Mouse (Mus musculus) heart, embryonic 16.5 days (tissue): ENCODE data around the gene Atxn2l. TPM values are rescaled to one million over a fixed set of nuclear protein-coding genes. Genes with fewer than 3 reads are reported as not detected.

ENCODE experiments used
- ATAC-seq: fragments of 200-750 bp; cut with Nextera tagmentation; replicated peaks from 2 replicates; pipeline ENCODE4 v1.8.0; 2017; ENCODE audit warnings: moderate number of reproducible peaks; ENCODE audit not compliant: insufficient read depth, low FRiP score; ENCODE audit errors: extremely low read depth
- H3K27ac ChIP-seq: fragments of 300-500 bp; sonication (generic); 2 replicates; pipeline ENCODE4 v1.5.1; 2014; ENCODE audit warnings: mild to moderate bottlenecking, low read length, control low read depth, moderate library complexity
- H3K27me3 ChIP-seq: fragments of 300-500 bp; sonication (generic); 2 replicates; pipeline ENCODE4 v1.6.1; 2014; ENCODE audit warnings: low read length, mixed read lengths; ENCODE audit not compliant: control insufficient read depth, insufficient read depth
- H3K36me3 ChIP-seq: fragments of 300-500 bp; sonication (generic); 2 replicates; pipeline ENCODE4 v1.6.1; 2014; ENCODE audit not compliant: control insufficient read depth, insufficient read depth
- H3K4me1 ChIP-seq: fragments of 300-500 bp; sonication (generic); 2 replicates; pipeline ENCODE4 v1.6.1; 2014; ENCODE audit warnings: low read length, mixed read lengths; ENCODE audit not compliant: control insufficient read depth, insufficient read depth
- H3K4me2 ChIP-seq: fragments of 300-500 bp; sonication (generic); 2 replicates; pipeline ENCODE4 v1.6.1; 2014; ENCODE audit warnings: low read depth, mild to moderate bottlenecking, control low read depth, low read length
- H3K4me3 ChIP-seq: fragments of 300-500 bp; sonication (generic); 2 replicates; pipeline ENCODE4 v1.5.1; 2014; ENCODE audit warnings: mild to moderate bottlenecking, control low read depth, low read length
- H3K9ac ChIP-seq: fragments of 300-500 bp; sonication (generic); 2 replicates; pipeline ENCODE4 v1.6.1; 2014; ENCODE audit warnings: low read length, control low read depth
- H3K9me3 ChIP-seq: fragments of 300-500 bp; sonication (generic); replicated peaks from 2 replicates; pipeline ENCODE4 v1.6.1; 2016; ENCODE audit warnings: low read length; ENCODE audit not compliant: control insufficient read depth
- WGBS: fragments of 180-500 bp; shearing (Covaris S2); extraction: QIAGEN DNeasy Blood & Tissue Kit; methylation state at CpG from one replicate; pipeline ENCODE4 v1.1.7; 2014; 5-methylcytosine and 5-hydroxymethylcytosine counted together
- polyA plus RNA-seq: library from polyadenylated mRNA; unstranded; fragments of >200 nt; fragmentation: Nextera tagmentation; extraction: Ambion mirVana; gene quantifications from 2 replicates; pipeline ENCODE4 v1.2.1, GENCODE M21; 2015

The Atxn2l gene
- 29.7 and 30.6 TPM in 2 replicates for polyA plus RNA-seq

GRCm38 (mm10) chr7:126503273-126503878 is at the start of gene Atxn2l:
TSS of gene Atxn2l (minus strand) at chr7:126503437.
- peaks cover 27% of the 10 kb centered on the region for H3K36me3 ChIP-seq
- peak within 1 kb of the TSS; percentile 99 for H3K9ac ChIP-seq
- H3K4me2 ChIP-seq, result peak within 1 kb of the TSS; percentile 81
- H3K27me3 ChIP-seq, result no peaks in the 10 kb centered on the region
- ATAC-seq, result peak; percentile 88
- under 1% methylated on average over 67 of the region's 72 CpGs for WGBS
- H3K4me1 ChIP-seq, result peaks cover 10% of the 10 kb centered on the region
- peak within 1 kb of the TSS; percentile 99 for H3K27ac ChIP-seq
- H3K4me3 ChIP-seq, result peak within 1 kb of the TSS; percentile 84
- H3K9me3 ChIP-seq, result no peaks in the 10 kb centered on the region

DNA sequence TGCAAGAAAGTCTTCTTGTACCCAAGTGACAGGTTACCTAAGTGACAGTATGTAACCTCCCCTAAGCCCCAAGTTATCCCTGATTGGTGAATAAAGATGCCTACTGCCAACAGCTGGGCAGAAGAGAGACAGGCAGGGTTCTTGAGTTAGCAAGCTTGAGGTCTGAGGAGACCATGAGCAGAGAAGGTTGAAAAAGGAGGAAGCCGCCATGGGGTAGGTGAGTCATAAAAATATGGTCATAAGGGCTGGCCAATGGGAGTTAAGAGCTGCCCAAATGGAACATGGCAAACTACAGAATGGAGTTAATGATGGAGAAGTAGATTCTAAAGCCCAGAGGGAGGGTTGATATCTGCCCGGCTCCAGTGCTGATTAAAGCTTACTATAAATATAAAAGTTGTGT is 42.4 kb upstream of the Atxn2l start:
- peaks cover 46% of the 10 kb centered on the region for H3K36me3 ChIP-seq

DNA sequence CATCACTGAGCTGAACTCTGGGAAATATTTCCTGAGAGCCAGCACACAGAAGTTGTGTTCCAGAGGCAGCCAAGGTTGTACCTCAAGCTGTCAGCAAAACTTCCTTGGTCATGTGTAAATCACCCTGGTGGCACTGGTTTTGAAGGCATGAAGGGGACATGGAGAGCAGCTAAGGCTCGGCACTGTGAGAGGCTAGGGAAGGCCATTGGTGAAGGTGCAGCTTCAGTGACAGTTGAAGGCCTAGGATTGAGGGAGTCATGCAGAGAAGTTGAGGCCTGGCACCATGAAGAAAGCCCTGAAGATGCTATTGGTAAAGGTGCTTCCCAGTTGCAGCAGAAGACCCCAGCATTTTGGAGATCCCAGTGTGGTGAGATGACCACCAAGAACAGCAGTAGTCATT is 38.4 kb upstream of the Atxn2l start:
- WGBS, result 68% methylated on average over 1 of the region's 1 CpGs
- no peak overlapping the region for H3K27ac ChIP-seq
- H3K27me3 ChIP-seq, result peaks cover 4% of the 10 kb centered on the region
- peaks cover 12% of the 10 kb centered on the region for H3K36me3 ChIP-seq
- no peaks in the 10 kb centered on the region for H3K4me1 ChIP-seq
- H3K4me3 ChIP-seq, result no peak overlapping the region
- H3K4me2 ChIP-seq, result no peak overlapping the region
- ATAC-seq, result no peak
- no peaks in the 10 kb centered on the region for H3K9me3 ChIP-seq
- H3K9ac ChIP-seq, result no peak overlapping the region

More for the DNA sequence above, 42.4 kb upstream of the Atxn2l start:
- H3K9me3 ChIP-seq, result no peaks in the 10 kb centered on the region
- no peaks in the 10 kb centered on the region for H3K4me1 ChIP-seq
- H3K4me2 ChIP-seq, result no peak overlapping the region
- 86% methylated on average over 2 of the region's 2 CpGs for WGBS
- no peak overlapping the region for H3K27ac ChIP-seq
- no peak overlapping the region for H3K9ac ChIP-seq
- no peak overlapping the region for H3K4me3 ChIP-seq
- no peaks in the 10 kb centered on the region for H3K27me3 ChIP-seq
- ATAC-seq, result no peak

DNA sequence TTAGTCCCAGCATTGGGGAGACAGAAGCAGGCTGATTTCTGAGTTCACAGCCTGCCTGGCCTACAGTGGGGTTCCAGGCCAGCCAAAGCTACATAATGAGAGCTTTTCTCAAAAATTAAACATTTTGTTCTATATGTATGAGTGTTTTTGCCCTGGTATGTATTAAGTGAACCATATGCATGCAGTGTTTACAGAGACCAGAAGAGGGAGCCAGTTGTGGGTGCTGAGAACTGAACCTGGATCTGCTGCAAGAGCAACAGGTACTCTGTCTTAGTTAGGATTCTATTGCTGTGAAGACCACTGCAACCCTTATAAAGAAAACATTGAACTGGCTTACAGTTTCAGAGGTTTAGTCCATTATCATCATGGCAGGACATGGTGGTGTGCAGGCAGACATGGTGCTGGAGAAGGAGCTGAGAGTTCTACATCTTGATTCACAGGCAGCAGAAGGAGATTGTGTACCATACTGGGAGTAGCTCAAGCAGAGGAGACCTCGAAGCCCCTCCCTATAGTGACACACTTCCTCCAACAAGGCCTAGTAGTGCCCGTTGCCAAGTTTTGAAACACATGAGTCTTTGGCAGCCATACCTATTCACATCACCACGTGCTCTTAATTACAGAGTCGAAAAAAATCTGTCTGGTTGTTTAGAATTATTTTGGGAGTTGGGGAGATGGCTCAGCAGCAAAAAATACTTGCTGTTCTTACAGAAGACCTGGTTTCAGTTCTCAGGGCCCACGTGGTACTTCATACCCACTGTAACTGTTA is 34.8 kb upstream of the Atxn2l start:
- Histone ChIP-seq H3K4me3 (no peak overlapping the region), H3K27ac (no peak overlapping the region), H3K27me3 (peaks cover 10% of the 10 kb centered on the region), H3K9ac (no peak overlapping the region), H3K9me3 (no peaks in the 10 kb centered on the region), H3K4me1 (peaks cover 3% of the 10 kb centered on the region; the same call in 1 of the 2 replicates), H3K4me2 (no peak overlapping the region), H3K36me3 (no peaks in the 10 kb centered on the region)
- ATAC-seq, result no peak
- WGBS, result 64% methylated on average over 5 of the region's 5 CpGs

- ATAC-seq, result no peak
- Histone ChIP-seq H3K27me3 (peaks cover 10% of the 10 kb centered on the region), H3K9me3 (no peaks in the 10 kb centered on the region), H3K36me3 (no peaks in the 10 kb centered on the region), H3K4me3 (peak overlapping the region; percentile 49), H3K4me1 (peaks cover 3% of the 10 kb centered on the region; the same call in 1 of the 2 replicates), H3K9ac (no peak overlapping the region; the same call in 1 of the 2 replicates), H3K4me2 (peak overlapping the region; percentile 89), H3K27ac (no peak overlapping the region)
- 57% methylated on average over 9 of the region's 9 CpGs for WGBS
Measured at GRCm38 (mm10) chr7:126536466-126536865, 33.2 kb upstream of the Atxn2l start.

GRCm38 (mm10) chr7:126535766-126536165 is 32.5 kb upstream of the Atxn2l start:
- no peak; the same call in 1 of the 2 replicates for ATAC-seq
- WGBS, result 2% methylated on average over 28 of the region's 28 CpGs

DNA sequence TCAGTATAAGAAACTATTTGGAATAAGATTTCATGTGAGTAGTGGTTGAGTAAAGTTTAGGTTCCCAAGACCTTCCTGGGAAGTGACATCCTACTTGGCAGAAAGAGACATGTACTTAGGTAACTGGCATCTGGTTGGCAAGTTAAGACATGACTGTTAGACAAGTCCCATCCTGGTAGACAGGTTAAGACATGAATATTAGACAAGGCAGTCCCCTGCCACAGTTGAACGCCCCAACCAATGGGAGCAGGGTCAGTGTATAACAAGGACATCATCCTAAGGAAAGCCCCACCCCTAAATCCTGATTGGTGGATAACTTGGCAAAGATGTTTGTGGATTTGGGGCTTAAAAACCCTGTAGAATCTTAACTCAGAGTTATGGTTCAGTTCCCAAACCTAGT is 30.2 kb upstream of the Atxn2l start:
- peaks cover 3% of the 10 kb centered on the region; the same call in 1 of the 2 replicates for H3K4me1 ChIP-seq
- H3K4me3 ChIP-seq, result no peak overlapping the region
- 58% methylated on average over 1 of the region's 1 CpGs for WGBS
- no peak overlapping the region for H3K4me2 ChIP-seq
- no peaks in the 10 kb centered on the region for H3K9me3 ChIP-seq
- peaks cover 10% of the 10 kb centered on the region for H3K27me3 ChIP-seq
- no peaks in the 10 kb centered on the region for H3K36me3 ChIP-seq
- no peak overlapping the region for H3K9ac ChIP-seq
- ATAC-seq, result no peak
- H3K27ac ChIP-seq, result no peak overlapping the region

More at GRCm38 (mm10) chr7:126535766-126536165, 32.5 kb upstream of the Atxn2l start:
- Histone ChIP-seq H3K36me3 (no peaks in the 10 kb centered on the region), H3K9ac (peak overlapping the region; percentile 61), H3K4me2 (peak overlapping the region; percentile 89), H3K4me1 (peaks cover 3% of the 10 kb centered on the region; the same call in 1 of the 2 replicates), H3K27me3 (peaks cover 10% of the 10 kb centered on the region), H3K4me3 (peak overlapping the region; percentile 49), H3K9me3 (no peaks in the 10 kb centered on the region), H3K27ac (no peak overlapping the region)

- Histone ChIP-seq H3K4me1 (no peaks in the 10 kb centered on the region), H3K9me3 (no peaks in the 10 kb centered on the region), H3K4me3 (no peak overlapping the region), H3K27ac (no peak overlapping the region), H3K27me3 (no peaks in the 10 kb centered on the region), H3K9ac (no peak overlapping the region), H3K36me3 (no peaks in the 10 kb centered on the region), H3K4me2 (no peak overlapping the region)
- 16% methylated on average over 1 of the region's 1 CpGs for WGBS
- no peak for ATAC-seq
Measured at GRCm38 (mm10) chr7:126528166-126528577, 24.9 kb upstream of the Atxn2l start.

DNA sequence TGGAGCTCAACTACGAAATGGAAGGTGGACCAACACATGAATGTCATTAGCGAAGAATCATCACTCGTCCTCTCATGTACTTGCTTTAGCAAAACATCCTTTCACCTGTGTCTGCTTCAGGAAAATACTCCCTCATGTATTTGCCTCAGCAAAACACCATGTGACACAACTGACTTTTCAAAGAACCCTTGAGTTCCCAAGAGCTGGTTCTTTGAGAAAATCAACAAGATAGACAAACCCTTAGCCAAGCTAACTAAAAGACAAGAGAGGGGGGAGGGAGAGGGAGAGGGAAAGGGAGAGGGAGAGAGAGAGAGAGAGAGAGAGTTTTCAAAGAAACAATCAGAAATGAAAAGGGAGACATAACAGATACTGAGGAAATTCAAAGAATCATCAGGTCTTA is 20.1 kb upstream of the Atxn2l start:
- Histone ChIP-seq H3K4me3 (no peak overlapping the region), H3K27me3 (no peaks in the 10 kb centered on the region), H3K9me3 (no peaks in the 10 kb centered on the region), H3K9ac (no peak overlapping the region), H3K36me3 (no peaks in the 10 kb centered on the region), H3K27ac (no peak overlapping the region), H3K4me1 (no peaks in the 10 kb centered on the region), H3K4me2 (no peak overlapping the region)
- no peak for ATAC-seq
- 70% methylated on average over 3 of the region's 3 CpGs for WGBS
